Mouse (Mus musculus) forebrain, embryonic 16.5 days (tissue): ENCODE measurements around the gene Clasp1. TPM values are rescaled to one million over a fixed set of nuclear protein-coding genes. Genes with fewer than 3 reads are reported as not detected.

ENCODE experiments used
- ATAC-seq: fragments of 200-750 bp; cut with Nextera tagmentation; 2 replicates; pipeline ENCODE4 v1.8.0; 2017; ENCODE audit warnings: mild to moderate bottlenecking, moderate library complexity
- H3K27ac ChIP-seq: fragments of 300-500 bp; sonication (generic); 2 replicates; pipeline ENCODE4 v1.5.1; 2014; ENCODE audit warnings: low read length, control low read depth
- H3K27me3 ChIP-seq: fragments of 300-500 bp; sonication (generic); replicated peaks from 2 replicates; pipeline ENCODE4 v1.6.1; 2014; ENCODE audit warnings: low read length; ENCODE audit not compliant: control insufficient read depth, insufficient read depth
- H3K36me3 ChIP-seq: fragments of 300-500 bp; sonication (generic); 2 replicates; pipeline ENCODE4 v1.6.1; 2014; ENCODE audit not compliant: control insufficient read depth, insufficient read depth
- H3K4me1 ChIP-seq: fragments of 300-500 bp; sonication (generic); replicated peaks from 2 replicates; pipeline ENCODE4 v1.6.1; 2014; ENCODE audit warnings: low read length; ENCODE audit not compliant: control insufficient read depth, insufficient read depth
- H3K4me2 ChIP-seq: fragments of 300-500 bp; sonication (generic); 2 replicates; pipeline ENCODE4 v1.6.1; 2014; ENCODE audit warnings: mild to moderate bottlenecking, low read length, control low read depth
- H3K4me3 ChIP-seq: fragments of 300-500 bp; sonication (generic); replicated peaks from 2 replicates; pipeline ENCODE4 v1.5.1; 2014; ENCODE audit warnings: mild to moderate bottlenecking, low read length, control low read depth
- H3K9ac ChIP-seq: fragments of 300-500 bp; sonication (generic); replicated peaks from 2 replicates; pipeline ENCODE4 v1.6.1; 2014; ENCODE audit warnings: low read depth, low read length, control low read depth
- H3K9me3 ChIP-seq: fragments of 300-500 bp; sonication (generic); 2 replicates; pipeline ENCODE4 v1.6.1; 2016; ENCODE audit warnings: low read length; ENCODE audit not compliant: control insufficient read depth
- WGBS: fragments of 180-500 bp; shearing (Covaris S2); extraction: QIAGEN DNeasy Blood & Tissue Kit; methylation state at CpG from one replicate; pipeline ENCODE4 v1.1.7; 2014; 5-methylcytosine and 5-hydroxymethylcytosine counted together
- polyA plus RNA-seq: library from polyadenylated mRNA; unstranded; fragments of >200 nt; fragmentation: Nextera tagmentation; extraction: Ambion mirVana; gene quantifications from 2 replicates; pipeline ENCODE4 v1.2.1, GENCODE M21; 2015

Gene Clasp1
- polyA plus RNA-seq, 1 experiment from 2014 or later = 154 TPM

DNA sequence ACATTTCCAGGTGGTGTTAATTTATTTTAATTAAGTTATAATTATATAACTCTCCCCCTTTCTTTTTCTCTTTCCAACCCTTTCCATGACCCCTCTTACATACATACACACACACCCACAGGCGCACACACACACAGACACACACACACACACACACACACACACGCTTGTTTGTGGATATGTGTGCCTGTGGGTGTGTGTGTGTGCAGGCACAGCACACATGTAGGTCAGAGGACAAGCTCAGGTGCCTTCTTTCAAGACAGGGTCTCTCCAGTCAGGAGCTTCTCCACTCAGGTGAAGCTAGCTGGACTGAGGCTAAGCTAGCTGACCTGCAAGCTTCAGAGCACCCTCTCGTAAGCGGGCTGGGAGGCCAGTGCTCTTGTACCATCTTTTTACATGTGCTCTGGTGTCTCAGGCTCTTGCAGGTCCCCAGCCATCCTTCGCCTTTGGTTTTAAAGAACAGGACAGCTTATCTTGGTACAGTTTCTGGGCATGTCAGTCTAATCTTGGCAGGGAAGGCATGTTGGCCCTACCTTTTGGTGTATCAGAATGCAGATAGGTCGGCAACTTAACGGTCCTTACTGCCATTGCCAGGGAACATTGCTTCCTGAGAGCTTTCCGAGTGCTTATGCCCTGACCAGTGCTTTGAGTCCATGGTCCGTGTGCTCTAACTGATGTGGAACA, 28.3 kb downstream of the Clasp1 start:
- Histone ChIP-seq H3K4me2 (no peak overlapping the region), H3K36me3 (0 out of 2 replicates have a peak, but pooled peaks cover 6% of the 10 kb centered on the region), H3K9ac (no peak overlapping the region), H3K4me3 (no peak overlapping the region), H3K27ac (no peak overlapping the region), H3K27me3 (no peaks in the 10 kb centered on the region), H3K4me1 (peaks cover 3% of the 10 kb centered on the region), H3K9me3 (no peaks in the 10 kb centered on the region)
- WGBS = 95% methylated on average over 9 of the region's 9 CpGs
- ATAC-seq = no peak

DNA sequence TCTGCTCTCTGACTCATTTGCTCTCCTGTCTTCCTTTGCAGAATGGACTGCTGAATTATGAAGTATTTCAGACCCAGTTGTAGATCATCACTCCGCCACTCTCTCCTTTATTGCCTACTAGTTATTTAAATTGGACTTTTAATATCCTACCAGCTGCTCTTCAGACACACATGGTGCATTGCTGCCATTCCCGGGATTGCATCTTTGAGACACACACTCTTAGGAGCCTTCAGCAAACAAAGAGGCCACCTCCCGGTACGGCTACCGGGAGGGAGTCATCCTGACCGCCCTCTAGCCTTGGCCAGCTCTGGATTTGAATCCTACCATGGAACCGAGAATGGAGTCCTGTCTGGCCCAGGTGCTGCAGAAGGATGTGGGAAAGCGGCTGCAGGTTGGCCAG, 30.5 kb downstream of the Clasp1 start:
- no peaks in the 10 kb centered on the region for H3K9me3 ChIP-seq
- H3K4me1 ChIP-seq = peaks cover 3% of the 10 kb centered on the region
- H3K9ac ChIP-seq = no peak overlapping the region
- 90% methylated on average over 8 of the region's 8 CpGs for WGBS
- no peak overlapping the region for H3K4me3 ChIP-seq
- peaks cover 8% of the 10 kb centered on the region; the same call in 1 of the 2 replicates for H3K36me3 ChIP-seq
- no peaks in the 10 kb centered on the region for H3K27me3 ChIP-seq
- H3K27ac ChIP-seq = no peak overlapping the region
- no peak for ATAC-seq
- H3K4me2 ChIP-seq = no peak overlapping the region

DNA sequence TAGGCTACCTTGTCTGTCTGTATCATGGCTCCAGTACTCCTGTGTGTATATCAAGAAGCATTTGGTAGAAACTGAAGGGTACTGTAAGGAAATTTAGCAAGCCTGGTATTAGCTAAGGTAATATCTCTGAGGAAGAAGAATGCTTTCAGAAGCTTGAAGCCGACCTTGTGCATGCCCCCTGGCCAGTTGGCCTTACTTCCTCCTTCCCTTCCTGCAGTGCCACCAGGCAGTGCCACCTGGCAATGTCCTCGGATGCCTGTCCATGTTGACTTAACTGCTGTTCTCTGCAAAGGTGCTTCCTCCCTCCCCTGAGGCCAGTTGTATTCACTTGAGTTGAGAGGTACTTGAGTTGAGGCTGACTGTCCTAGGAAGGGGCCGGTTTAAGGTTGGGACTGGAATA, 32.3 kb downstream of the Clasp1 start:
- no peak overlapping the region for H3K9ac ChIP-seq
- ATAC-seq = no peak
- no peaks in the 10 kb centered on the region for H3K9me3 ChIP-seq
- H3K4me2 ChIP-seq = no peak overlapping the region
- H3K4me3 ChIP-seq = no peak overlapping the region
- whole genome bisulfite sequencing = 90% methylated on average over 3 of the region's 3 CpGs
- no peaks in the 10 kb centered on the region for H3K27me3 ChIP-seq
- H3K36me3 ChIP-seq = peaks cover 8% of the 10 kb centered on the region; the same call in 1 of the 2 replicates
- H3K4me1 ChIP-seq = peaks cover 3% of the 10 kb centered on the region
- H3K27ac ChIP-seq = no peak overlapping the region

DNA sequence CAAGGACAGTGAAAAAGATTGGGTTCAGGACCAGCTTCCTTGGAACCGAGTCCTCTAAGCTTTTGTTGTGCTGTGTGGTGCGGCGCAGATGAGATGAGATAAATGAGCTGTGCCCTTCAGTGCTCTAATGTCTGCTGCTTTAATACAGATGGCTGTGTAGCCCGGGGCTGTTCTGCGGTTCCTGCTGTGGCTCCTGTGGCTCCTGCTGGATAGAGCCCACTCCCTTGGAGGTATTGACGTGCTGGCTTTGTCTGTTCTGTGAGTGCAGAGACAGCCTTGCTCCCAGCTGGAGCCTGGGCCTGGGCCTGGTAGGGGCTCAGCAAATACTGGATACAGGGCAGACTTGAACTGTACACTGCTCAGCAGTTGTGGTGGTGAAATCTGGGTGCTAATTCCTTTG, 34.0 kb downstream of the Clasp1 start:
- WGBS = 58% methylated on average over 6 of the region's 6 CpGs
- H3K27ac ChIP-seq = no peak overlapping the region
- no peak for ATAC-seq

DNA sequence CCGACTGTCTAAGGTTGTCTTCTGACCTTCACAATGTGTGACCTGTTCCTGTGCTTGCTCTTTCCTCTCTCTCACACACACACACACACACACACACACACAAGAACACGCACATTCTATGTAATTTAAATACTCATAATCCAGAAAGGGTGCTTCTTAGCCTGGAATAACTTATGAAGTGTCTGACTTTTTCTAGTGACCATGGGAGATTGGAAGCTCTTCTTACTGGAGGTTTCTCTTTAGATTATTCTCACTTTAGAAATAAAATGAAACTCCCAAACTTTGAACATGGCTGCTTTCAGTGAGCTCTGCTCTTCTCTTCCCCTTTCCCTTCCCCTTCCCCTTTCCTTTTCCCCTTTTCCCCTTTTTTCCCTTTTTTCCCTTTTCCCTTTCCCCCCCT, 37.1 kb downstream of the Clasp1 start:
- no peaks in the 10 kb centered on the region for H3K9me3 ChIP-seq
- H3K9ac ChIP-seq = no peak overlapping the region
- H3K4me1 ChIP-seq = peaks cover 16% of the 10 kb centered on the region
- no peak overlapping the region for H3K4me2 ChIP-seq
- no peak for ATAC-seq
- WGBS = 95% methylated on average over 2 of the region's 2 CpGs
- no peaks in the 10 kb centered on the region for H3K27me3 ChIP-seq
- no peak overlapping the region for H3K27ac ChIP-seq
- H3K36me3 ChIP-seq = peaks cover 4% of the 10 kb centered on the region; the same call in 1 of the 2 replicates
- no peak overlapping the region for H3K4me3 ChIP-seq

More for the DNA sequence above, 34.0 kb downstream of the Clasp1 start:
- Histone ChIP-seq H3K4me2 (no peak overlapping the region), H3K27me3 (no peaks in the 10 kb centered on the region), H3K4me3 (no peak overlapping the region), H3K4me1 (peaks cover 3% of the 10 kb centered on the region; the same call in 1 of the 2 replicates), H3K9ac (no peak overlapping the region), H3K36me3 (peaks cover 8% of the 10 kb centered on the region; the same call in 1 of the 2 replicates), H3K9me3 (no peaks in the 10 kb centered on the region)

DNA sequence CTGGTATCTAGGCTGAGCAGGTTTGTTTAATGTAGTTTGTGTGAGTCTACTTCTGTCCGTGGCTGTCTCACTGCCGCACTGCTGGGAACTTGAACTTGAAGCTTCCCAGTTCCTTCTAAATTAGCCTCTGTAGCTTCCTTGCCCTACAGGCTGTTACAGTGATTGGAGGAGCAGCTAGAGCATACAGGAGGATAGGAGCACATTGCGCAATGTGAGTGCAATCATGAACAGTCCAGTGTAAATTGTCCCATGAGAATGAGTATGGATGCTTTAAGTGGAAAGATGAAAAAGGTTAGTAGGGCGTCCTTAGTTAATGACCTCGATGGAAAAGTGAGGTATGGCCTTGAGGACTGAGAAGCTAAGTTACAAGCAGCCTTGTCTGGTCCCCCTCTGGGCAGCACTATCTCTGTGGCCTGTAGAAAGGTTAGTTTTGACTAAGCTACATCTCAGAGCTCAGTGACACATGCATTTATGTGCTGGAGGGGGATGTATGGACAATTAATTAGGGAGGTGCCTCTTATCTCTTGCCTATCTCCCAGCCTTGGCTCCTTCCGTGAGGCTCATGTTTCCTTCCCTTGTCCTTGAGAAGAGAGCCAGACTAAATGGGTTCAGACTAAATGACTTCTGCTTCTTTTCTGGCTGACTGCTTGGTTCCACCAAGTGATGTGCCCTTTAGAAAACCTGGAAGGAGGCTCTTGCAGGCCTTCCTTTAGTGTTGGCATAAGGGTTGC, 39.7 kb downstream of the Clasp1 start:
- Histone ChIP-seq H3K27me3 (no peaks in the 10 kb centered on the region), H3K36me3 (no peaks in the 10 kb centered on the region), H3K4me3 (no peak overlapping the region), H3K27ac (no peak overlapping the region), H3K9ac (no peak overlapping the region), H3K4me2 (no peak overlapping the region), H3K9me3 (no peaks in the 10 kb centered on the region), H3K4me1 (peaks cover 16% of the 10 kb centered on the region)
- ATAC-seq = no peak
- 93% methylated on average over 6 of the region's 6 CpGs for WGBS

DNA sequence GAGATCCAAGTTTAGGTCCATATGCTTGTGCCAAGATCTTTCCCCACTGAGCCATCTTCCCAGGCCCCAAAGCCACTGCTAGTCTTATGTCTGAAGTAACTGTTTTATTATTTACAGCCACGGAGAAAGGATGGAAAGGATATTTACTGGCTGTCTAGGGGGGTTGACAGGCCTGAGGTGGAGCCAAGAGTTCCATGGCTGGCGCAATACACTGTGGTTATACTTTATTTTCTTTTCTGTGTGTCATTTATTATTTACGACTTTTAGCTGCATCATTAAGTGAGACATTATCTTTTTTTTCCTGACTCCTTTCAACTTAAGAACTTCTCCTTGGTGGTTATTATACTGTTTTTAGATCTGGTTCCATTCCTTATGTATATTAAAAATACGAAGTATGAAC, 42.7 kb downstream of the Clasp1 start:
- Histone ChIP-seq H3K4me2 (no peak overlapping the region), H3K9me3 (no peaks in the 10 kb centered on the region), H3K4me1 (peaks cover 26% of the 10 kb centered on the region), H3K36me3 (no peaks in the 10 kb centered on the region), H3K27me3 (no peaks in the 10 kb centered on the region), H3K4me3 (no peak overlapping the region), H3K9ac (no peak overlapping the region), H3K27ac (no peak overlapping the region)
- WGBS = 91% methylated on average over 4 of the region's 4 CpGs
- no peak for ATAC-seq

DNA sequence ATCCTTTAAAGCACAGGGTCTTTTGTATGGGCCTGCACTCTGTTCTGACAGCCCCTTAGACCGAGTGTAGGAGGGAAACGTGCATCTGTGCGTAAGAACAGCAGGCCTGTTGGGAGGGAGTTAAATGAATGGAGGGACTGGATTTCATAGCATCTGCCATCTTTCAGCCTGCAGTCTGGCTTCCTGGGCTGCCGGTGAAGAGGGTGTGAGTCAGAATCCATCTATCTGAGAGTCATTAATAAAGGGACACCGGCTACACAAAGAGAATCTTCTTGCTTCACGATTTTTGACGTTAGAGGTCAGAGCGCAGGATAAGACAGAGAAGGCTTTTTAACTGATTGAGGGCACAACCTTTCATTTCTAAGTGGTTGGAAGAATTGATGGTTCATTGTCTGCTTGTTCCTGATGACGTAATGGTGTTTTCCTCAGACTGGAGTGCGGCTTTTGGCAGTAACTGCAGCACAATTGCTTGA, 46.2 kb downstream of the Clasp1 start:
- H3K27me3 ChIP-seq = no peaks in the 10 kb centered on the region
- no peaks in the 10 kb centered on the region for H3K9me3 ChIP-seq
- H3K4me3 ChIP-seq = peak overlapping the region; percentile 18; the same call in 1 of the 2 replicates
- H3K4me2 ChIP-seq = peak overlapping the region; percentile 36
- no peaks in the 10 kb centered on the region for H3K36me3 ChIP-seq
- peaks cover 22% of the 10 kb centered on the region for H3K4me1 ChIP-seq
- peak overlapping the region; percentile 92 for H3K27ac ChIP-seq
- peak overlapping the region; percentile 25; the same call in 1 of the 2 replicates for H3K9ac ChIP-seq
- ATAC-seq = peak; percentile 82
- WGBS = 17% methylated on average over 10 of the region's 10 CpGs

DNA sequence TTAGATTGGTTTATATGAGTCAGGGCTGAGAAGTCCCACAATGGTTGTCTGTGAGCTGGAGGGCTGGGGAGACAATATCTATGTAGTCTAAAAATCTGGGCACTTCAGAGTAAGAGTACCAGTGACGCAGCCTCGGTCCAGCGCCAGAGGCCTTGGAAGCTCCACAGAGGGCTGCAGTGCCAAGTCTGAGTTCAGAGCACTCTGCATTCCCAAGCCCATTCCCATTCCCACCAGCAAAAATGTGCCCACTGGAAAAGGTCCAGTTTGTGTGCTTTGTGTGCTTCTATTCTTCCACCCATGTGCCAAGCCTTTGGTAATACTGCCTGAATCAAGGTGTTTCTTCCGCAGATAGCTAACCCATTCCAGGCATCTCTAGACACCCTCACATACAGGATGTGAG, 49.0 kb downstream of the Clasp1 start:
- Histone ChIP-seq H3K27ac (no peak overlapping the region), H3K4me2 (no peak overlapping the region), H3K4me1 (peaks cover 20% of the 10 kb centered on the region), H3K9ac (no peak overlapping the region), H3K9me3 (no peaks in the 10 kb centered on the region), H3K4me3 (no peak overlapping the region), H3K36me3 (no peaks in the 10 kb centered on the region), H3K27me3 (no peaks in the 10 kb centered on the region)
- 78% methylated on average over 4 of the region's 4 CpGs for WGBS
- peak; percentile 49 for ATAC-seq
